Mouse (Mus musculus) bone marrow macrophage, adult 2 months (primary cell): ENCODE measurements around the gene Lrrn1.

Source experiments
- CTCF ChIP-seq: IDR thresholded peaks from 2 replicates; pipeline ENCODE4 v1.5.1; 2012; ENCODE audit warnings: low read depth, mild to moderate bottlenecking, low read length, moderate library complexity
- POLR2A ChIP-seq: IDR thresholded peaks from 2 replicates; pipeline ENCODE4 v1.6.1; 2012; ENCODE audit warnings: mild to moderate bottlenecking, low read depth, low read length, borderline replicate concordance

- TF ChIP-seq POLR2A (no peak), CTCF (no peak)
Observed at GRCm38 (mm10) chr6:107529911-107530431, 403 bp downstream of the Lrrn1 start.
